Mouse (Mus musculus): Measurements from ENCODE around the gene Angptl7.

- no peak for TF ChIP-seq CTCF (IDR thresholded peaks at IDR 0.05; ENCODE audit: low read depth)
- no peak for TF ChIP-seq EP300 (IDR thresholded peaks at IDR 0.05; ENCODE audit: low read depth)
Measured at GRCm38 (mm10) chr4:148472436-148473174, 27.7 kb downstream of the Angptl7 start.
